12 mouse cellular contexts compared by ENCODE assay signal in the genomic region with DNA sequence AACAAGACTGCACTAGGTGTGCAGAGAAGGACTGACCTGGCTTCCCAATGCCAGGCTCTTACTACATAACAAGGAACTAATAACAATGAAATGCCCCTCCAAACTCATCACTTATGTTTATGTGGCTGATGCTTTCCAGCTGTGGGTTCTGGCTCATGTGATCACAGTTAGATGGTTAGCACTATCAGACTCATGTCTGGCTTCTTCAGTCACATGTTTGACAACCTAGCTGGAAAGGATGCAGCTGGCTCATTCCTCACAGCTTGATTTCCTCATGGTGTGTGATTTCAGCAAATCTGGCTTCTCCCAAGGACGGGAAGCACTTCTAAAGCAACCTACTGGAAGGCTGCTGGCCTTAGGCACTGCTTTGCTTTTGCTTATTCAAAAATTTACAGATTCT. TPM values are rescaled to one million over a fixed set of nuclear protein-coding genes. Genes with fewer than 3 reads are reported as not detected.
DNase-seq lines count a peak whose midpoint lies in the region; ATAC-seq and TF ChIP-seq lines count a peak whose summit lies in the region.
"Had no signal": no experiment of that assay in that cellular context is flagged by ENCODE, and none has a peak within 500 bp of the region (broad histone marks: within the 10 kb centered on the region; RNA-seq: fewer than 3 reads in every experiment).

No protein-coding gene starts in this region.

- intact Hi-C loops in left cerebral cortex, postnatal 36 days (cut with DNase I) = no loop called here

- peaks cover 5% of the 10 kb centered on the region; the same call in 1 of the 2 replicates for H3K4me1 ChIP-seq in heart, embryonic 13.5 days
- no peaks in the 10 kb centered on the region for H3K4me1 ChIP-seq in stomach, postnatal 0 days (replicated peaks; ENCODE audit: control insufficient read depth, insufficient read depth)

- no peak overlapping the region for H3K4me2 ChIP-seq in heart, embryonic 13.5 days
- H3K4me2 ChIP-seq in stomach, postnatal 0 days (replicated peaks; ENCODE audit: low read depth) = no peak overlapping the region
- H3K4me2 ChIP-seq: liver, embryonic 11.5 days had no signal

- ATAC-seq in heart, embryonic 13.5 days (ENCODE audit: extremely low read depth, insufficient number of reproducible peaks, low FRiP score, low TSS enrichment) = 0 out of 2 replicates have a peak, but pooled peaks have one; percentile 51
- ATAC-seq in stomach, postnatal 0 days (ENCODE audit: low FRiP score, low TSS enrichment) = peak; percentile 69; the same call in 1 of the 2 replicates
- ATAC-seq: Patski had no signal

- H3K27me3 ChIP-seq in heart, embryonic 13.5 days (replicated peaks) = no peaks in the 10 kb centered on the region
- no peaks in the 10 kb centered on the region for H3K27me3 ChIP-seq in stomach, postnatal 0 days (ENCODE audit: control insufficient read depth, insufficient read depth, low read length)
- H3K27me3 ChIP-seq: Patski had no signal

- whole genome bisulfite sequencing in heart, embryonic 13.5 days = 37% methylated on average over 1 of the region's 1 CpGs
- 32% methylated on average over 1 of the region's 1 CpGs for WGBS in stomach, postnatal 0 days

- H3K9me3 ChIP-seq in heart, embryonic 13.5 days = no peaks in the 10 kb centered on the region
- no peaks in the 10 kb centered on the region for H3K9me3 ChIP-seq in stomach, postnatal 0 days (ENCODE audit: control insufficient read depth, low read length)

- TF ChIP-seq CTCF in stomach, postnatal 0 days (IDR thresholded peaks at IDR 0.05; ENCODE audit: low read depth) = no peak

- no peak overlapping the region for H3K9ac ChIP-seq in heart, embryonic 13.5 days
- no peak overlapping the region for H3K9ac ChIP-seq in stomach, postnatal 0 days (ENCODE audit: low read length)

- no peak overlapping the region for H3K4me3 ChIP-seq in heart, embryonic 13.5 days
- H3K4me3 ChIP-seq in stomach, postnatal 0 days (ENCODE audit: low read depth, low read length) = no peak overlapping the region

- peak; percentile 13 for DNase-seq in ovary, postnatal 14 days (ENCODE audit: low spot score)
- no peak for DNase-seq in ovary, postnatal 36 days (ENCODE audit: low spot score)
- peak; percentile 83 for DNase-seq in kidney, postnatal 10 days
- no peak for DNase-seq in stomach, postnatal 0 days (ENCODE audit: low spot score)
- DNase-seq in left cerebral cortex, postnatal 36 days (ENCODE audit: low spot score in 2 of 2) = no peak
- no peak for DNase-seq in adipocyte (ENCODE audit: low spot score)
- DNase-seq: cerebellum, postnatal 36 days had no signal

- no peaks in the 10 kb centered on the region for H3K36me3 ChIP-seq in heart, embryonic 13.5 days
- H3K36me3 ChIP-seq in stomach, postnatal 0 days (ENCODE audit: control insufficient read depth, insufficient read depth, low read length) = no peaks in the 10 kb centered on the region

- no peak overlapping the region for H3K27ac ChIP-seq in heart, embryonic 13.5 days (replicated peaks)
- no peak overlapping the region for H3K27ac ChIP-seq in stomach, postnatal 0 days (replicated peaks)

- TF ChIP-seq EP300 in stomach, postnatal 0 days (optimal IDR thresholded peaks at IDR 0.05) = no peak

RNA-seq across cellular contexts. Expression of a gene that starts 12.8 kb away (rescaled TPM):
- polyA plus RNA-seq in heart, embryonic 13.5 days (2015; fragmentation: Nextera tagmentation; extraction: Ambion mirVana) = 0.08 and 0.13 TPM in 2 replicates
- 0.16 TPM in 2 replicates for polyA plus RNA-seq in stomach, postnatal 0 days (2015; fragmentation: Nextera tagmentation; extraction: Ambion mirVana)
- total RNA-seq in left cerebral cortex, postnatal 36 days (2021) = not detected
- polyA plus RNA-seq: neural tube, embryonic 14.5 days had no signal

RNA-seq across cellular contexts. Expression of a gene that starts 25.7 kb away (rescaled TPM):
- polyA plus RNA-seq in heart, embryonic 13.5 days (2015; fragmentation: Nextera tagmentation; extraction: Ambion mirVana) = not detected in 2 replicates
- not detected in 2 replicates for polyA plus RNA-seq in stomach, postnatal 0 days (2015; fragmentation: Nextera tagmentation; extraction: Ambion mirVana)
- not detected for total RNA-seq in left cerebral cortex, postnatal 36 days (2021)
- polyA plus RNA-seq: liver, embryonic 11.5 days; neural tube, embryonic 14.5 days had no signal

RNA-seq across cellular contexts. Expression of a gene that starts 43.3 kb away (rescaled TPM):
- not detected in 2 replicates for polyA plus RNA-seq in heart, embryonic 13.5 days (2015; fragmentation: Nextera tagmentation; extraction: Ambion mirVana)
- not detected in 2 replicates for polyA plus RNA-seq in stomach, postnatal 0 days (2015; fragmentation: Nextera tagmentation; extraction: Ambion mirVana)
- total RNA-seq in left cerebral cortex, postnatal 36 days (2021) = not detected
- polyA plus RNA-seq: gonadal fat pad, adult 2 months; liver, embryonic 11.5 days; neural tube, embryonic 14.5 days had no signal

Comparison
In these comparisons a context has a peak if more than half of its experiments do, and no peak if none do; other contexts are left out.
1. DNase-seq: peak in ovary, postnatal 14 days (single experiment) and kidney, postnatal 10 days (single experiment); none in ovary, postnatal 36 days (single experiment), stomach, postnatal 0 days (single experiment), left cerebral cortex, postnatal 36 days (0 of 2) and adipocyte (single experiment).